Mouse (Mus musculus): ENCODE data around the gene Morn1. TPM values are rescaled to one million over a fixed set of nuclear protein-coding genes. Genes with fewer than 3 reads are reported as not detected.
"Not testable (repeated sequence)": the region's sequence is repeated elsewhere in the genome, so short reads cannot be mapped to it uniquely, and the experiment has no call there.

The Morn1 gene
- polyA plus RNA-seq, 1 experiment, result 6.5 TPM

DNA sequence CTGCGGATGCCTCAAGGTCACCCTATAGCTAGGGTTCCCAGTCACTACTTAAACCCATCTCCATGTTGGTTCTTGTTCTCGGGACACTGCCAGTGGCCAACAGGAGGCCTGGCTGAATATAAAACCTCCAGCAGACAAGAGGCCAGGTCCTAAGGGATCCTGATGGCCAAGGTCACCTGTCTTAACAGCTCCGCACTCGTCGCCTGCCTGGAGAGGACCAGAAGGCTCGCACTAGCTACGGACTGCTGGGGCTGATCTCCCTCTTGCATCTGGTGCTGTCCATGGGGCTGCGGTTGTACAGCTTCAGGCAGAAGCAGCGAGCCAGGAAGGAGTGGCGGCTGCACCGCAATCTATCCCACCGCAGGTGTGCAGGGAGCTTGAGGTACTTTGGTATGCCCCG, 16.2 kb upstream of the Morn1 start:
- H3K4me1 ChIP-seq (ENCODE audit: control insufficient read depth, insufficient read depth, low read length), result peaks cover 1% of the 10 kb centered on the region; the same call in 1 of the 2 replicates
- H3K4me3 ChIP-seq (replicated peaks; ENCODE audit: control insufficient read depth, low read depth, low read length), result no peak overlapping the region
- H3K27ac ChIP-seq (ENCODE audit: control insufficient read depth, insufficient read depth, low read depth, low read length, poor library complexity), result no peak overlapping the region
- 93% methylated on average over 13 of the region's 13 CpGs for WGBS
- no peak for TF ChIP-seq CTCF (IDR thresholded peaks at IDR 0.05; ENCODE audit: control insufficient read depth, insufficient read depth, low read length)
- TF ChIP-seq POLR2A (IDR thresholded peaks at IDR 0.05; ENCODE audit: borderline replicate concordance, control insufficient read depth, low read depth, low read length), result no peak

DNA sequence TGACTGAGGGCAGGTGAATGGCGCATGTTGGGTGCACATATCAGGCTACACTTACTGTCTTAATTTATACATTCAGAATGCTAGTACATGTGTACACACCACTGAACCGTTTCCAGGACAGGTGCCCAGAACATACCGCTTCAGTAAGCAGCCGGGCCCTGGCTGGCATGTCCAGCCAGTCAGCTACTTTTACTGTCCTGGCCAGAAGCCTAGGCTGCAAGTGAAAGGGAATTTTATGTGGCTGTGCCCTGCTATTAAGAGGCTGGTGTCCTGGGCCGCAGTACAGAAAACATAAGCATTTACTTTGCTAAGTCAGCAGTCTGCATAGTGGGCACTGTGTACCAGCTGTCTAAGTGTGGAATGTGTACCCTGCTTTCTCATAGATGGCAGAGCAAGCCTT, 15.5 kb upstream of the Morn1 start:
- Histone ChIP-seq H3K4me1 (ENCODE audit: control insufficient read depth, insufficient read depth, low read length) (peaks cover 1% of the 10 kb centered on the region; the same call in 1 of the 2 replicates), H3K27ac (ENCODE audit: control insufficient read depth, insufficient read depth, low read depth, low read length, poor library complexity) (no peak overlapping the region), H3K4me3 (replicated peaks; ENCODE audit: control insufficient read depth, low read depth, low read length) (no peak overlapping the region)
- no peak for TF ChIP-seq CTCF (IDR thresholded peaks at IDR 0.05; ENCODE audit: control insufficient read depth, insufficient read depth, low read length)
- no peak for TF ChIP-seq POLR2A (IDR thresholded peaks at IDR 0.05; ENCODE audit: borderline replicate concordance, control insufficient read depth, low read depth, low read length)
- WGBS, result 88% methylated on average over 5 of the region's 5 CpGs

DNA sequence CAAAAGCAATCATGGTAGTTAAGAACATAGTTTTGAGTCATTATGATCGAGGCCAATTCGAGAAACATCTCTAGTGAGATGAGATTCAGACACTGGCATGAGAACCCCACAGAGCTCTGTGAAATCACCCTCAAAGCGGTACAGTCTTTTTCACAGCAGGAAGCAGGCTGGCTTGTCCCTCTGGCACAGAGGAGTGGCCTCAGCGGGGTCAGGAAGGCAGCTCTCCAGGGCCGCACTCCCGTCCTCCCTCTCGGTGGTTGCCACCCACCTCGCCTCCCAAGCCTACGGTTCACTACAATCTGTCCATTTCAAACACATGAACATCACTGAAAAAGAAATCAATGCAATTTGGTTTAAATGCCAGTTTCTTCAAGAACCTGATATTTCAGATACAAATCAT, 12.0 kb upstream of the Morn1 start:
- Histone ChIP-seq H3K4me1 (ENCODE audit: control insufficient read depth, insufficient read depth, low read length) (no peaks in the 10 kb centered on the region), H3K27ac (ENCODE audit: control insufficient read depth, insufficient read depth, low read depth, low read length, poor library complexity) (no peak overlapping the region), H3K4me3 (replicated peaks; ENCODE audit: control insufficient read depth, low read depth, low read length) (no peak overlapping the region)
- TF ChIP-seq CTCF (IDR thresholded peaks at IDR 0.05; ENCODE audit: control insufficient read depth, insufficient read depth, low read length), result no peak
- 86% methylated on average over 9 of the region's 9 CpGs for WGBS

DNA sequence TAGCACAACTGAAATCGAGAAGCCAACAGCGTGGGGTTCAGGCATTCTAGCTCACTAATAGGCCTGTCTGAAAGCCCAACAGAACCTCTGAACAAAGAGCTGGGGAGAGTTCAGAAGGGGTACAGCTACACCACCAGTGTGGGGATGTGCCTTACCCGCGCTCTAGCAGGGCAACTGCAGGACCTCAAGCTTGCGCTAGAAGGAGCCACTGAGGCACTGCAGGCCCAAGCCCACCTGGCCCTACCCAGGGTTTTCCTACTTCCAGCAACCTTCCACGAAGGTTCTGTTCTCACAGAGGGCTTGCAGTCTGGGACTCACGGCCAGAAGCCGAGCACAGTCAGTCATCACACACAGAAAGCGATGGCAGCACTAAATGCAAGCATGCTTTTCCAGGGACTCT, 11.2 kb upstream of the Morn1 start:
- 92% methylated on average over 9 of the region's 9 CpGs for WGBS
- Histone ChIP-seq H3K4me1 (ENCODE audit: control insufficient read depth, insufficient read depth, low read length) (no peaks in the 10 kb centered on the region), H3K27ac (ENCODE audit: control insufficient read depth, insufficient read depth, low read depth, low read length, poor library complexity) (no peak overlapping the region), H3K4me3 (replicated peaks; ENCODE audit: control insufficient read depth, low read depth, low read length) (no peak overlapping the region)
- TF ChIP-seq POLR2A (IDR thresholded peaks at IDR 0.05; ENCODE audit: borderline replicate concordance, control insufficient read depth, low read depth, low read length), result no peak
- TF ChIP-seq CTCF (IDR thresholded peaks at IDR 0.05; ENCODE audit: control insufficient read depth, insufficient read depth, low read length), result no peak

DNA sequence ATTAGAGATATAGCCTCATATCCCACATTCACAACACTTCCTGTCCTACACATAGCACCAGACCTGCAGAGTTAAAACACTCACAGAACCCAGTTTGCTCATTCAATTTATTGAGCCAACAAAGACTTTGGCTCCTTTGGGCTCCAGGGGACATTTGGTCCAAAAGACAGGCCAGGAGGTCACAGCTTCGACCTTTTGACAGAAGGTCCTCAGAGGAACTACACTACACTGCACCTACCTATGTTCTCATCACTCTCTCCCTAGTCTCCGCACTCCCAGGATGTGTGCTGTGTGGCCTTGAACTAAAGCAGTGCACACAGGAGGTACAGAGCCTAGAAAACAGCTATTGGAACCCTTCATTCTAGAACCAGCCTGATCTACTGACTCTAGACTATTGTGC, 10.6 kb upstream of the Morn1 start:
- H3K4me1 ChIP-seq (ENCODE audit: control insufficient read depth, insufficient read depth, low read length), result no peaks in the 10 kb centered on the region
- no peak for TF ChIP-seq CTCF (IDR thresholded peaks at IDR 0.05; ENCODE audit: control insufficient read depth, insufficient read depth, low read length)
- TF ChIP-seq POLR2A (IDR thresholded peaks at IDR 0.05; ENCODE audit: borderline replicate concordance, control insufficient read depth, low read depth, low read length), result no peak
- 91% methylated on average over 2 of the region's 2 CpGs for WGBS
- H3K27ac ChIP-seq (ENCODE audit: control insufficient read depth, insufficient read depth, low read depth, low read length, poor library complexity), result no peak overlapping the region
- H3K4me3 ChIP-seq (replicated peaks; ENCODE audit: control insufficient read depth, low read depth, low read length), result no peak overlapping the region

DNA sequence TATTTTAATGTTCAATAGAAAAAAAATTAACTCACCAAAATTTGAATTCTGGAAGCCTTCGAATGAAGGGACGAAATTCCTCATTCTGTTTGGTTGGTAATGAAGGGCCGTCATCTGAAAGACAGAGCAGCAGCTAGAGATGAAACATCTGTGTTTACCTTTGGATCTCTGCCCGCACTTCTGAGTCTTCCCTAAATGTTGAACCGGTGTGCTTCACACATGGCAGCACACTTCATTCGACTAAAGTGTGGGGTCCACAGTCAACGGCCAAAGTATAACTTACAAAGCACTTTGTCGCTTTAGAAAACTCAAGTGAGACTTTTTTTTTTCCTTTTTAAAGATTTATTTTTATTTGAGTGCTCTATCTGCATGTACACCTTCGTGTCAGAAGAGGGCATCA, 9.7 kb upstream of the Morn1 start:
- Histone ChIP-seq H3K27ac (ENCODE audit: control insufficient read depth, insufficient read depth, low read depth, low read length, poor library complexity) (no peak overlapping the region), H3K4me3 (replicated peaks; ENCODE audit: control insufficient read depth, low read depth, low read length) (no peak overlapping the region), H3K4me1 (ENCODE audit: control insufficient read depth, insufficient read depth, low read length) (no peaks in the 10 kb centered on the region)
- no peak for TF ChIP-seq CTCF (IDR thresholded peaks at IDR 0.05; ENCODE audit: control insufficient read depth, insufficient read depth, low read length)
- no peak for TF ChIP-seq POLR2A (IDR thresholded peaks at IDR 0.05; ENCODE audit: borderline replicate concordance, control insufficient read depth, low read depth, low read length)
- 89% methylated on average over 9 of the region's 9 CpGs for WGBS

DNA sequence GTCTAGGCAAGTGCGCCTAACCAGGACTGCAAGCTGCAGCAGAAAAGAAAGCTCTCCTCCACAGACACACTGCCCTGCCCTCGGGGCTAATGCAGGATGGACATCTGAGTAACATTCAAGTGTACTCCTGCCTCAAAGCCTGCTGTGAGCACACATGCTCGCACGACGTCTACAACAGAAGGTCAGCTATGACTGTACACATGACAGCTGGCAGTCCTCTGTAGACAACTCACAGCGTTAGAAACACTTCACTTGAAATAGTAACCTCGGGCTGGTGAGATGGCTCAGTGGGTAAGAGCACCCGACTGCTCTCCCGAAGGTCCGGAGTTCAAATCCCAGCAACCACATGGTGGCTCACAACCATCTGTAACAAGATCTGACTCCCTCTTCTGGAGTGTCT, 7.6 kb upstream of the Morn1 start:
- 91% methylated on average over 10 of the region's 10 CpGs for WGBS
- H3K4me1 ChIP-seq (ENCODE audit: control insufficient read depth, insufficient read depth, low read length); H3K4me3 ChIP-seq (replicated peaks; ENCODE audit: control insufficient read depth, low read depth, low read length); H3K27ac ChIP-seq (ENCODE audit: control insufficient read depth, insufficient read depth, low read depth, low read length, poor library complexity): not testable (repeated sequence)

DNA sequence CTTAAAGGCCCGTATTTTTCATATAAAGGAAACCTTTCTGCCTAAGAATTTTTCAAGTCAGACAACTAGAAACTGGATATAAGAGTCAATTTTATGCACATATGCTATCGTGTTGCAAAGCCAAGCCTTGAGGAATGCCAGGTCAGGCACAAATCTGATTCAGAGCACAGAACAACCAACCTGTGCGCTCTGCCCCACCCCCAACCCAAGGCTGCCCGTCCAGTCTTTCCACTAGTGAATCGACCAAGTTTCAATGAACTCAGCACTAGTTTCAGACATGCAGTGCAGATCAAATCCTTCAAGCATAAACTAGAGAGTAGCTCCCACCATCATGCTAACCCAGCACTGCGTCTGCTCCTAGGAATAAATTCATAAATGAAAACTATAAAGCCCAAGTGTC, 6.7 kb upstream of the Morn1 start:
- no peak overlapping the region for H3K27ac ChIP-seq (ENCODE audit: control insufficient read depth, insufficient read depth, low read depth, low read length, poor library complexity)
- no peak for TF ChIP-seq POLR2A (IDR thresholded peaks at IDR 0.05; ENCODE audit: borderline replicate concordance, control insufficient read depth, low read depth, low read length)
- no peak for TF ChIP-seq CTCF (IDR thresholded peaks at IDR 0.05; ENCODE audit: control insufficient read depth, insufficient read depth, low read length)
- no peak overlapping the region for H3K4me3 ChIP-seq (replicated peaks; ENCODE audit: control insufficient read depth, low read depth, low read length)
- whole genome bisulfite sequencing, result 91% methylated on average over 6 of the region's 6 CpGs
- 0 out of 2 replicates have a peak, but pooled peaks cover under 1% of the 10 kb centered on the region for H3K4me1 ChIP-seq (ENCODE audit: control insufficient read depth, insufficient read depth, low read length)

DNA sequence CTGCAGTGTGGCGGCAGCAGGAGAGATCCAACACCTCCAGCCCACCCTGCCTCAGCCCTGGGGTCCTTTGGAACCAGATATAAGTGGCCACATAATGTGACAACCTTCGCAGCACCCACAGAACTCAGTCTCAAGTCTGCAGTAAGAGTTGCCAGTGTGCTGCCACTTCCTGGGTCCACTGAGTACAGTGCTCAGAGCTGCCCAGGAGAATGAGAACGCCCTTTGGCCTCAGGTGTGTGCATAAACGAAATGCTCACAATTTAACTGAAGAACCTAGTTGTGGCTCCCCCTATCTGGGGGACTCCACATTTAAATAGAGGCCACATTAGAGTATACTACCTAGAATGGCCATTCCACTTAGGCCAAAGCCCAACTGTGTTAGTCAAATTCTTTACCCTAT, 2.8 kb upstream of the Morn1 start:
- no peak overlapping the region for H3K27ac ChIP-seq (ENCODE audit: control insufficient read depth, insufficient read depth, low read depth, low read length, poor library complexity)
- TF ChIP-seq POLR2A (IDR thresholded peaks at IDR 0.05; ENCODE audit: borderline replicate concordance, control insufficient read depth, low read depth, low read length), result no peak
- no peak for TF ChIP-seq CTCF (IDR thresholded peaks at IDR 0.05; ENCODE audit: control insufficient read depth, insufficient read depth, low read length)
- 81% methylated on average over 4 of the region's 4 CpGs for WGBS
- peaks cover 9% of the 10 kb centered on the region for H3K4me1 ChIP-seq (ENCODE audit: control insufficient read depth, insufficient read depth, low read length)
- no peak overlapping the region for H3K4me3 ChIP-seq (replicated peaks; ENCODE audit: control insufficient read depth, low read depth, low read length)

All from bone marrow, adult 2 months (tissue).